Mouse (Mus musculus): Measurements from ENCODE around the gene Otx2.

DNA sequence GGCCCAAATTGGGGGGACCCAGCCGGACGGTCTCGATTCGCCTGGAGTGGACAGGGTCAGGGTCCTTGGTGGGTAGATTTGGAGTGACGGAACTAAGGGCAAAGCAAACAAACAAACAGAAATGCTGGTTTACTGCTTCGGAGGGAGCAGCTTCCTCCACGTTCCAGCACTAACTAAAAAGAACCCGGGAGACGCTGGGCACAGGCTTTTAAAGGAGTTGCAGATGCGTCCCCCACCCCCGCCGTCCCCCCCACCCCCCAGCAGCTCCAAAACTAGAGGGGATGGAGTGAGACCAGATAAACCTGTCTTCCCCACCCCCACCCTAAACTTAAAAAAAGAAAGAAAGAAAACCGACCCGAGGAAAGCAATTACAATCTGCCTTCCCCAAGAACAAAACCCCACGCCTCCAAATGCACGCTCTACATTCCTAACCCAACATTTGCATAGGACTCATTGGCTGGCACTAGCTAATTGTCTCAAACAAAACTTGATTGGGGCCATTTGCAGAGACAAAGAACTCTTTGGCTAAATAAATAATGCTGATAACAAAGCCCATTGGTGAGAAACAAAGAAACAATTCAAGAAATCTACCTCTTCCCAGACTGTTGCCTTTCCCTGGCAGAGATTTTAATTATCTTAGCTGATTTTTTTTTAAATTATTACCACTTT, 10.9 kb downstream of the Otx2 start:
- TF ChIP-seq CTCF (IDR thresholded peaks at IDR 0.05; ENCODE audit: low read depth) = no peak
- no peak for TF ChIP-seq EP300 (optimal IDR thresholded peaks at IDR 0.05)
